Mouse (Mus musculus) hindbrain, postnatal 0 days (tissue): Measurements from ENCODE around the gene Ak6. TPM values are rescaled to one million over a fixed set of nuclear protein-coding genes. Genes with fewer than 3 reads are reported as not detected.

Experiments
- ATAC-seq: fragments of 200-750 bp; cut with Nextera tagmentation; 2 replicates; pipeline ENCODE4 v1.8.0; 2017; ENCODE audit warnings: mild to moderate bottlenecking, moderate TSS enrichment, moderate library complexity
- DNase-seq: peaks from one replicate; pipeline ENCODE4 v3.0.0-alpha.2; 2015; ENCODE audit warnings: low spot score
- H3K27ac ChIP-seq: fragments of 300-500 bp; sonication (generic); 2 replicates; pipeline ENCODE4 v1.5.1; 2014; ENCODE audit warnings: mild to moderate bottlenecking
- H3K27me3 ChIP-seq: fragments of 300-500 bp; sonication (generic); 2 replicates; pipeline ENCODE4 v1.6.1; 2014; ENCODE audit warnings: low read length, mixed read lengths; ENCODE audit not compliant: insufficient read depth
- H3K36me3 ChIP-seq: fragments of 300-500 bp; sonication (generic); 2 replicates; pipeline ENCODE4 v1.6.1; 2014; ENCODE audit warnings: low read length, mixed read lengths; ENCODE audit not compliant: insufficient read depth
- H3K4me1 ChIP-seq: fragments of 300-500 bp; sonication (generic); 2 replicates; pipeline ENCODE4 v1.6.1; 2014; ENCODE audit warnings: antibody characterized with exemption, low read length, mixed read lengths; ENCODE audit not compliant: insufficient read depth
- H3K4me2 ChIP-seq: fragments of 300-500 bp; sonication (generic); 2 replicates; pipeline ENCODE4 v1.6.1; 2014; ENCODE audit warnings: low read depth, mild to moderate bottlenecking, low read length, moderate library complexity, mixed read lengths
- H3K4me3 ChIP-seq: fragments of 300-500 bp; sonication (generic); 2 replicates; pipeline ENCODE4 v1.5.1; 2014; ENCODE audit warnings: low read length
- H3K9ac ChIP-seq: fragments of 300-500 bp; sonication (generic); replicated peaks from 2 replicates; pipeline ENCODE4 v1.6.1; 2014; ENCODE audit warnings: mild to moderate bottlenecking, low read length, moderate library complexity, mixed read lengths
- H3K9me3 ChIP-seq: fragments of 300-500 bp; sonication (generic); 2 replicates; pipeline ENCODE4 v1.6.1; 2016; ENCODE audit warnings: low read length, mixed read lengths
- CTCF ChIP-seq: IDR thresholded peaks from 2 replicates; pipeline ENCODE4 v1.5.1; 2016; ENCODE audit warnings: antibody characterized with exemption, control low read depth, low read depth
- WGBS: fragments of 180-500 bp; shearing (Covaris S2); extraction: QIAGEN DNeasy Blood & Tissue Kit; methylation state at CpG from one replicate; pipeline ENCODE4 v1.1.7; 2014; 5-methylcytosine and 5-hydroxymethylcytosine counted together
- polyA plus RNA-seq: library from polyadenylated mRNA; unstranded; fragments of >200 nt; fragmentation: Nextera tagmentation; extraction: Ambion mirVana; gene quantifications from 2 replicates; pipeline ENCODE4 v1.2.1, GENCODE M21; 2015
- total RNA-seq: library from RNA; depleted of rRNA; stranded (reverse); fragments of >200 nt; gene quantifications from 2 replicates; pipeline ENCODE4 v1.2.3, GENCODE M21; 2014; rRNA removed

Ak6 gene
- total and polyA plus RNA-seq, 2 experiments from 2014 or later, result 123 to 328 TPM

DNA sequence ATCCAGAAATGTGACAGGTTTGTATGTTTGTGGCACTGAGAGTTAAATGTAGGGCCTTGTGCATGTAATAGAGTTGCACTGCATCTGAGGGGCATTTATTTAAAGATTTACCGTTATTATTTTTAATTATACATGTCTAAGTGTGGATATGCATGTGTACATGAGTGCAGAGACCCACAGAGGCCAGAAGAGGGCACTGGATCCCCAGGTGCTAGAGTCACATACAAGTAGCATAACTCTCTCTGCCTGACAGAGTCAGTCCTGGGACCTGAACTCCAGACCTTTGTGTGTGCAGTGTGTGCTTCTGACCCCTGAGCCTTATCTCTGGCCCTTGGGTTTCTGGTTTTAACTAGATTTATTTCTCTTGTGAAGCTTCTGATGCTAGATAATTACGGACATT is 33.6 kb downstream of the Ak6 start:
- Histone ChIP-seq H3K27ac (no peak overlapping the region), H3K36me3 (no peaks in the 10 kb centered on the region), H3K9ac (no peak overlapping the region), H3K27me3 (no peaks in the 10 kb centered on the region), H3K4me1 (no peaks in the 10 kb centered on the region), H3K4me3 (no peak overlapping the region), H3K4me2 (no peak overlapping the region), H3K9me3 (no peaks in the 10 kb centered on the region)
- DNase-seq (no peak), ATAC-seq (no peak)
- 77% methylated on average over 2 of the region's 2 CpGs for WGBS
- peak; percentile 36; the same call in 1 of the 2 replicates for TF ChIP-seq CTCF

DNA sequence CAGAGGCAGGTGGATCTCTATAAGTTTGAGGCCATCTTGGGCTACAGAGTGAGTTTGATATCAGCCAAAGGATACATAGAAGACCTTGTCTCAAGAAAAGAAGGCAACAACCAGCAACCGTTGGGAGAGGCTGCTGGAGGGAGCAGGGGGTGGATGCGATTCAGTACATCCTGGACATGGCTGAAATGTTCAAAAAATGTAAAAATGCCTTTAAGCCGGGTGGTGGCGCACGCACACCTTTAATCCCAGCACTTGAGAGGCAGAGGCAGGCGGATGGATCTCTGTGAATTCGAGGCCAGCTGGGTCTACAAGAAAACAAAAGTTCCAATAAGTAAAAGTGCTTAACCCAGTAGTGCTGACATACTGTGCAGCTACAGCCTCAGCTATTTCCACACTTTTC is 36.7 kb downstream of the Ak6 start:
- ATAC-seq, result no peak
- TF ChIP-seq CTCF, result no peak
- no peaks in the 10 kb centered on the region for H3K27me3 ChIP-seq
- no peaks in the 10 kb centered on the region for H3K4me1 ChIP-seq
- H3K4me3 ChIP-seq, result no peak overlapping the region
- no peak overlapping the region for H3K4me2 ChIP-seq
- no peaks in the 10 kb centered on the region for H3K9me3 ChIP-seq
- H3K9ac ChIP-seq, result no peak overlapping the region
- no peak overlapping the region for H3K27ac ChIP-seq
- WGBS, result 68% methylated on average over 7 of the region's 7 CpGs
- H3K36me3 ChIP-seq, result no peaks in the 10 kb centered on the region
- no peak for DNase-seq

DNA sequence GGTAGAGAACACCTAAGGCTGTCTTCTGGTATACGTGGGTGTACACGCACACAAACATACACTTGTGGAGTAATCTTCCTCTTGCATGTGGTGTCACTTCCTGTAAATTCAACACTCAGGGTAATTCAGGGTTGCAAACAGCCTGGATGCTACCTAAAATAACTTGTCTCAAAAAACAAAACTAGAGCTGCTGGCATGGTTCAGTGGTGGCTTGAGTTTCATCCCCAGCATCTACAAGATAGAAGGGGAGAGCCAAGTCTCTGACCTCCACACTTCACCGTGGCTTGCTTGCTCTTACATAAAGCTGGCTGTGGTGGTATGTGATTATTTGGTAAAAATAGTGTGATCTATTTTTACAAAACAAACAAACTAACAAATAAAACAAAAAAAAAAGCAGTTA is 46.8 kb downstream of the Ak6 start:
- H3K4me1 ChIP-seq, result no peaks in the 10 kb centered on the region
- no peak overlapping the region for H3K4me2 ChIP-seq
- no peaks in the 10 kb centered on the region for H3K9me3 ChIP-seq
- H3K36me3 ChIP-seq, result peaks cover 23% of the 10 kb centered on the region
- no peak for TF ChIP-seq CTCF
- no peak overlapping the region for H3K27ac ChIP-seq
- ATAC-seq, result no peak
- H3K9ac ChIP-seq, result no peak overlapping the region
- H3K27me3 ChIP-seq, result no peaks in the 10 kb centered on the region
- H3K4me3 ChIP-seq, result no peak overlapping the region
- DNase-seq, result no peak
- 92% methylated on average over 3 of the region's 3 CpGs for WGBS

DNA sequence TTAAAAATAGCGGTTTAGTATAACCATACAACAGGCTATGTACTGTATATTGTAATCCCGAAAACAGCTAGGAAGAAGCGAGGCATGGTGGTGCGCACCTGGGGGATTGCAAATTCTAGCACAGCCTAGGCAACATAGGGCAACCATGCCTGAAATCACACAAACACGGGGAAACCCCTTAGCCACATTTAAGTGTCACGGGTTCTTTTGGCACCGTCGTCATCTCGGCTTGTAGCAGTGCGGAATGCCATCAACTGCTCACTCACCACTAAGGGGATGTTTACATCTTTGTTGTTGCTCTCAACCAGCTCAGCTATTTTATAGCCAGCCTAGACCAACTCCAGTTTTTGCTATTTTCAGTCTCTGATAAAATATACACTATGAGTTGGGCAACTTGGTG is 48.1 kb downstream of the Ak6 start:
- Histone ChIP-seq H3K4me1 (no peaks in the 10 kb centered on the region), H3K27ac (no peak overlapping the region), H3K27me3 (no peaks in the 10 kb centered on the region), H3K4me3 (no peak overlapping the region), H3K36me3 (peaks cover 34% of the 10 kb centered on the region), H3K9ac (no peak overlapping the region), H3K9me3 (no peaks in the 10 kb centered on the region), H3K4me2 (no peak overlapping the region)
- no peak for DNase-seq
- ATAC-seq, result no peak
- no peak for TF ChIP-seq CTCF
- 96% methylated on average over 10 of the region's 10 CpGs for WGBS

DNA sequence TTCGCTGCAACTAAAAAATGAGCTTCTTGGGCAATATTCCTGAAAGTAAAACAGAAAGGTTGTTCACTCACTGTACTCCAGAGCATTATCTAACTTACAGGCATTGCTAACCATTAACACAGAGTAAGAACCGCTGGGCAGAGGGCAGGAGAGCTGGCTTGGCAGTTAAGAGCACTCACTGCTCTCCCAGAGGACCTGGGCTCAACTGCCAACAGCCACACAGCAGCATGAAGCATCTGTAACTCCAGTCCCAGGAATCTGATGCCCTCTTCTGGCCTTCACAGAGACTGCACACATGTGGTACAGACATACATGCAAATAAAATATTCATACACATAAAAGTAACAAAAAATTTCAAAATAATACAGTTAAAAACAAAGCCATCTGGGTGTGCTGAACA is 52.7 kb downstream of the Ak6 start:
- DNase-seq (no peak), ATAC-seq (no peak)
- Histone ChIP-seq H3K27me3 (no peaks in the 10 kb centered on the region), H3K4me2 (no peak overlapping the region), H3K36me3 (peaks cover 45% of the 10 kb centered on the region), H3K9me3 (no peaks in the 10 kb centered on the region), H3K4me1 (no peaks in the 10 kb centered on the region), H3K9ac (no peak overlapping the region), H3K4me3 (no peak overlapping the region), H3K27ac (no peak overlapping the region)
- 97% methylated on average over 2 of the region's 2 CpGs for WGBS
- peak; percentile 31 for TF ChIP-seq CTCF

DNA sequence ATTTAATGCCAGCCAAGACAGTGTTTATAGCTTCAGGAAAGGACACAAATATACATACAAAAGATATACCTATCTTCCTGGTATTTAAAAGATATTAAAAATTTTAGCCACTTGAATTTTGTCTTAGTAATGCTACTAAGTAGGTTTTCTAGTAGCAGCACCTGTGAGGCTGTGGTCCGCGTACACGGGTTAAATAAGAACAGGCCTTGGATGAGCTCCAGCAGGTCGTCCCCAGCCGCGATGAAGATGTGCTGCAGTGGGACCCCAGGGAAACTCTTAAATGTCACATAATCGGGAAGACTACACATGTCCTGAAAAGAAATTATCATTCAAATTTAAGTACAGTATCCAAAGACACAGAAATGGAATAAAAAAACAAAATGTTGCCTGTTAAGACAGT is 55.4 kb downstream of the Ak6 start:
- no peak for DNase-seq
- ATAC-seq, result no peak
- no peak for TF ChIP-seq CTCF
- Histone ChIP-seq H3K4me3 (no peak overlapping the region), H3K36me3 (peaks cover 61% of the 10 kb centered on the region), H3K9ac (no peak overlapping the region), H3K27ac (no peak overlapping the region), H3K4me1 (no peaks in the 10 kb centered on the region), H3K9me3 (no peaks in the 10 kb centered on the region), H3K4me2 (no peak overlapping the region), H3K27me3 (no peaks in the 10 kb centered on the region)
- 89% methylated on average over 7 of the region's 7 CpGs for WGBS

DNA sequence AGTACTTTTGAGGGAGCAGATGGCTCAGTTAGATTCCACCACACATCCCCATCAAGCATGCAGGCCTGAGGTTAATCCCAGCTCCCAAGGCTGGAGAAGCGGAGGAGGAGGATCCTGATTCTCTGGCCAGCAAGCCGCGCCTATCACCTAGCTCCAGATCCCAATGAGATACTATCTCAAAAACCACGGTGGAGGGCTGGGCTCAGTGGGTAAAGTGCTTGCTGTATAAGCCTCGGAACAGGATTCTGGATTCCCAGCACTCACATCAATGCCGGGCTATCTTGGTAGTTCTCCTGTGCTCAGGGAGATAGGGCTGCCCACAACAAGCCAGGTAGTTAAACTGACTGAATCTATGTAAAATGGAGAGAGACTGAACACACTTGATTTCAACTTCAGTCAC is 64.7 kb downstream of the Ak6 start:
- H3K9me3 ChIP-seq, result no peaks in the 10 kb centered on the region
- no peak overlapping the region for H3K27ac ChIP-seq
- H3K9ac ChIP-seq, result no peak overlapping the region
- H3K4me2 ChIP-seq, result no peak overlapping the region
- DNase-seq (no peak), ATAC-seq (no peak)
- WGBS, result 94% methylated on average over 6 of the region's 6 CpGs
- no peak for TF ChIP-seq CTCF
- no peak overlapping the region for H3K4me3 ChIP-seq
- H3K4me1 ChIP-seq, result no peaks in the 10 kb centered on the region
- no peaks in the 10 kb centered on the region for H3K27me3 ChIP-seq
- H3K36me3 ChIP-seq, result peaks cover 42% of the 10 kb centered on the region

Other genes starting within 250 kb of the Ak6 start
- gene Naip1, start 198.1 kb upstream of the Ak6 start, total RNA-seq, result 0.10 and 0.22 TPM in 2 replicates
- gene Naip1, start 198.1 kb upstream of the Ak6 start, polyA plus RNA-seq, result 0.08 and 0.11 TPM in 2 replicates
- 22.6 and 24.4 TPM in 2 replicates for gene Gtf2h2, start 158.4 kb upstream of the Ak6 start, total RNA-seq
- 57.4 and 65.9 TPM in 2 replicates for gene Gtf2h2, start 158.4 kb upstream of the Ak6 start, polyA plus RNA-seq
- gene Ocln, start 98.3 kb upstream of the Ak6 start, total RNA-seq, result 12.4 and 12.9 TPM in 2 replicates
- gene Ocln, start 98.3 kb upstream of the Ak6 start, polyA plus RNA-seq, result 11.9 and 13.5 TPM in 2 replicates
- gene Marveld2, start 34.0 kb upstream of the Ak6 start, total RNA-seq, result 2.1 and 3.8 TPM in 2 replicates
- gene Marveld2, start 34.0 kb upstream of the Ak6 start, polyA plus RNA-seq, result 2.9 and 3.2 TPM in 2 replicates
- gene Rad17, start 72 bp downstream of the Ak6 start, total RNA-seq, result 10.0 and 13.1 TPM in 2 replicates
- 12.3 and 14.1 TPM in 2 replicates for gene Rad17, start 72 bp downstream of the Ak6 start, polyA plus RNA-seq
- gene Taf9, start 600 bp downstream of the Ak6 start, total RNA-seq, result 34.7 and 37.3 TPM in 2 replicates
- 38.0 and 42.8 TPM in 2 replicates for gene Taf9, start 600 bp downstream of the Ak6 start, polyA plus RNA-seq
- gene Ccdc125, start 18.7 kb downstream of the Ak6 start, total RNA-seq, result 0.21 and 0.36 TPM in 2 replicates
- gene Ccdc125, start 18.7 kb downstream of the Ak6 start, polyA plus RNA-seq, result 1.3 and 1.4 TPM in 2 replicates
- gene Cdk7, start 80.0 kb downstream of the Ak6 start, total RNA-seq, result 31.5 and 33.4 TPM in 2 replicates
- 37.7 and 38.8 TPM in 2 replicates for gene Cdk7, start 80.0 kb downstream of the Ak6 start, polyA plus RNA-seq
- gene Mrps36, start 93.7 kb downstream of the Ak6 start, total RNA-seq, result 54.4 and 58.7 TPM in 2 replicates
- gene Mrps36, start 93.7 kb downstream of the Ak6 start, polyA plus RNA-seq, result 180 and 198 TPM in 2 replicates
- gene Cenph, start 124.9 kb downstream of the Ak6 start, total RNA-seq, result 1.7 and 3.6 TPM in 2 replicates
- gene Cenph, start 124.9 kb downstream of the Ak6 start, polyA plus RNA-seq, result 8.4 and 9.5 TPM in 2 replicates
- 23.1 and 34.4 TPM in 2 replicates for gene Ccnb1, start 135.6 kb downstream of the Ak6 start, total RNA-seq
- 37.6 and 44.8 TPM in 2 replicates for gene Ccnb1, start 135.6 kb downstream of the Ak6 start, polyA plus RNA-seq
- 41.3 and 41.7 TPM in 2 replicates for gene Slc30a5, start 182.4 kb downstream of the Ak6 start, total RNA-seq
- gene Slc30a5, start 182.4 kb downstream of the Ak6 start, polyA plus RNA-seq, result 24.4 and 26.3 TPM in 2 replicates